Mouse (Mus musculus): ENCODE data around the gene Samd4.

DNA sequence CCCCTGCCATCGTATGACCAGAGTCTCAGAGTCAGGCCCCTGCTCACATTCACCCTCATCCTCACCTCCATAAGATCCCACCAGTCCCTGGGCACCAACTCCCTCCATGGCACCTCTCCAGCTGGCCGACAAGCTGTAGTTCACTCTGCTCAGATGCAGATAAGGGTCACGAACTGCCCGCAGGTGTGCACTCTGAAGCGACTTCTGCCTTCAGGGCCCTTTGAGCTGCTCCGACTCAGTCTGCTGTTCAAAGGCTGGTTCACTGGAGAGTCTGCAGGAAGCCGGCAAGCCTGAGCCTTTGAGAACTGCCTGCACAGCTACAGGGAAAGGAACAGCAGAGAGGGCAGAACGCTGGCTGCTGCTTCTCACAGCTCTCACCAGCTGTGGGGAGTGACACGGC is 232.5 kb downstream of the Samd4 start:
- TF ChIP-seq FLI1 (IDR thresholded peaks at IDR 0.05; ENCODE audit: low read length): no peak
- no peak for TF ChIP-seq GATA1 (IDR thresholded peaks at IDR 0.05; ENCODE audit: borderline replicate concordance, low read length)

Measured in megakaryocyte, embryonic 14.5 days (primary cell).